Mouse (Mus musculus) liver, adult 2 months (tissue): ENCODE results near the gene Cfap157.

Experiments
- CTCF ChIP-seq: fragments of 200-500 bp; IDR thresholded peaks from 2 replicates; pipeline ENCODE4 v1.5.1; 2011; ENCODE audit warnings: low read depth, low read length, control low read depth
- POLR2A ChIP-seq: fragments of 200-500 bp; IDR thresholded peaks from 2 replicates; pipeline ENCODE4 v1.6.1; 2011; ENCODE audit warnings: low read length, control low read depth; ENCODE audit not compliant: insufficient read depth; ENCODE audit errors: extremely low read depth

DNA sequence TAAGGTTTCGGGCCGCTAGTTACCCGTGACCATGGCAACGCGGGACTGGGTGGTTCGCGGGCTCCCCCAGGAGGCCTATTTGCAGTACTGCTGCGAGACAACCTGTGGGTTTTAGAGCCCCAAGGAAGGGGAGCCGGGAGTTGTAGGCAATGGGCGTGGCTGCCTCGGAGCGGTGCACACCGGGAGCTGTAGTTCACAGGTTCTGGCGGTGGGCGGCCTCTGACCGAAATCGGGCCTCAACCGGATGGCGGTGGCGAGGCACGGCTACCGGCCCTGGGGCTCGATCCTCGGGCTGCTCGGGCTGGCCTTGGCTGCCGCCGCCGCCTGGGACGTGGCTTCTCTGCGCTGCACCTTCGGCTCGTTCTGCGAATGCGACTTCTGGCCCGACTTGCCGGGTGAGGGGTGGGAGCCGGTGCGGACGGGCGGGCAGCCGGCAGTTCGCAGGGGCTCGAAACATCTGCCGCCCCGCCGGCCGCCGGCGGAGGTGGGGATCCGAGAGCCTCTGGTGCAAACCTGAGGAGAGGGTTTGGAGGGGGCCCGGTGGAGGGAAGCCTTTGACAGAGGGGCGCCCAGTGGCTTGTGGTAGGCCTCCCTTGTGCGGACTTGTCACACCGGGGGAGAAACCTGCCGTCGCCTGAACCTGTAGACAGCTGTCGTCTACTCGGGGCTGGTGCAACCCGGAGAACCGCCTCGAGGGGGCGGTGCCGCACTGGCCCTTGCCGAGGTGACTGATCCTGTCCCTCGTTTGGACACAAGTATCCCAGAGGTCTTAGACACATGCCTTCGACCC, 27.0 kb downstream of the Cfap157 start, which contains the start of gene Tor2a:
- TF ChIP-seq CTCF (peak; percentile 92), POLR2A (peak; percentile 39; the same call in 1 of the 2 replicates)
